Mouse (Mus musculus): ENCODE data around the gene Abcb9.

The Abcb9 gene

GRCm38 (mm10) chr5:124095596-124096232, at the start of gene Abcb9:
TSS of gene Abcb9 (minus strand) at chr5:124095798.
- in situ Hi-C loops (cut with MboI): loop anchor here (25.0 kb wide), 1 partner anchor 358 kb away; the partner anchor contains the start of genes Kntc1 and Rsrc2

- in situ Hi-C loops (cut with MboI): no loop called here
Measured at GRCm38 (mm10) chr5:124138066-124138465, 42.5 kb upstream of the Abcb9 start.

- in situ Hi-C loops (cut with MboI): no loop called here
Measured at GRCm38 (mm10) chr5:124134261-124134660, 38.7 kb upstream of the Abcb9 start.

GRCm38 (mm10) chr5:124125093-124125492, 29.5 kb upstream of the Abcb9 start:
- in situ Hi-C loops (cut with MboI): no loop called here

- in situ Hi-C loops (cut with MboI): no loop called here
Measured at GRCm38 (mm10) chr5:124122357-124122756, 26.8 kb upstream of the Abcb9 start.

- in situ Hi-C loops (cut with MboI): no loop called here
Measured at GRCm38 (mm10) chr5:124119204-124119603, 23.6 kb upstream of the Abcb9 start.

GRCm38 (mm10) chr5:124115990-124116845, 20.6 kb upstream of the Abcb9 start, which contains the start of gene Arl6ip4:
TSS of gene Arl6ip4 (plus strand) at chr5:124116089.
- in situ Hi-C loops (cut with MboI): no loop called here

GRCm38 (mm10) chr5:124115531-124115930, 19.9 kb upstream of the Abcb9 start:
- in situ Hi-C loops (cut with MboI): no loop called here

GRCm38 (mm10) chr5:124114276-124115025, 18.9 kb upstream of the Abcb9 start:
- in situ Hi-C loops (cut with MboI): no loop called here

- in situ Hi-C loops (cut with MboI): no loop called here
Measured at GRCm38 (mm10) chr5:124113030-124113429, 17.4 kb upstream of the Abcb9 start.

GRCm38 (mm10) chr5:124112531-124112930, 16.9 kb upstream of the Abcb9 start:
- in situ Hi-C loops (cut with MboI): no loop called here

- in situ Hi-C loops (cut with MboI): no loop called here
Measured at GRCm38 (mm10) chr5:124111742-124112497, 16.3 kb upstream of the Abcb9 start, which contains the start of gene Ogfod2. TSS of gene Ogfod2 (plus strand) at chr5:124112297.

- in situ Hi-C loops (cut with MboI): no loop called here
Measured at GRCm38 (mm10) chr5:124111077-124111741, 15.6 kb upstream of the Abcb9 start.

GRCm38 (mm10) chr5:124103552-124103951, 8.0 kb upstream of the Abcb9 start:
- in situ Hi-C loops (cut with MboI): no loop called here

- in situ Hi-C loops (cut with MboI): no loop called here
Measured at GRCm38 (mm10) chr5:124103020-124103419, 7.4 kb upstream of the Abcb9 start.

- in situ Hi-C loops (cut with MboI): no loop called here
Measured at GRCm38 (mm10) chr5:124102326-124102725, 6.7 kb upstream of the Abcb9 start.

- in situ Hi-C loops (cut with MboI): no loop called here
Measured at GRCm38 (mm10) chr5:124100128-124101044, 4.8 kb upstream of the Abcb9 start.

- in situ Hi-C loops (cut with MboI): loop anchor here (25.0 kb wide), 1 partner anchor 362 kb away; the partner anchor contains the start of genes Kntc1 and Rsrc2
Measured at GRCm38 (mm10) chr5:124098923-124099322, 3.3 kb upstream of the Abcb9 start.

- in situ Hi-C loops (cut with MboI): loop anchor here (25.0 kb wide), 1 partner anchor 358 kb away; the partner anchor contains the start of genes Kntc1 and Rsrc2
Measured at GRCm38 (mm10) chr5:124095077-124095581, 469 bp downstream of the Abcb9 start.

All from mature B cell (primary cell).